Mouse (Mus musculus): ENCODE data around the gene Notum. TPM values are rescaled to one million over a fixed set of nuclear protein-coding genes. Genes with fewer than 3 reads are reported as not detected.
A peak's percentile ranks its signal among the peaks of the same experiment; 100 is the strongest.

Notum gene
- polyA plus RNA-seq, 1 experiment: 25.5 TPM

GRCm38 (mm10) chr11:120662759-120663158 is 1.8 kb upstream of the Notum start:
- 62% methylated on average over 6 of the region's 6 CpGs for WGBS
- no peak for DNase-seq
- TF ChIP-seq POLR2A (IDR thresholded peaks at IDR 0.05; ENCODE audit: low read depth, low read length) (no peak), CTCF (conservative IDR thresholded peaks at IDR 0.05; ENCODE audit: insufficient read depth, insufficient read length, low read depth, low read length) (no peak)
- no peaks in the 10 kb centered on the region for H3K36me3 ChIP-seq (ENCODE audit: control insufficient read depth, insufficient read depth, low read length)
- H3K4me1 ChIP-seq (ENCODE audit: control insufficient read depth, insufficient read depth, low read length): peaks cover 7% of the 10 kb centered on the region; the same call in 1 of the 2 replicates
- no peak overlapping the region for H3K27ac ChIP-seq (ENCODE audit: insufficient read depth, low read depth, low read length)
- H3K4me3 ChIP-seq (ENCODE audit: insufficient read depth, low read depth, low read length): no peak overlapping the region
- H3K27me3 ChIP-seq (replicated peaks; ENCODE audit: control insufficient read depth, insufficient read depth, low read length): no peaks in the 10 kb centered on the region

DNA sequence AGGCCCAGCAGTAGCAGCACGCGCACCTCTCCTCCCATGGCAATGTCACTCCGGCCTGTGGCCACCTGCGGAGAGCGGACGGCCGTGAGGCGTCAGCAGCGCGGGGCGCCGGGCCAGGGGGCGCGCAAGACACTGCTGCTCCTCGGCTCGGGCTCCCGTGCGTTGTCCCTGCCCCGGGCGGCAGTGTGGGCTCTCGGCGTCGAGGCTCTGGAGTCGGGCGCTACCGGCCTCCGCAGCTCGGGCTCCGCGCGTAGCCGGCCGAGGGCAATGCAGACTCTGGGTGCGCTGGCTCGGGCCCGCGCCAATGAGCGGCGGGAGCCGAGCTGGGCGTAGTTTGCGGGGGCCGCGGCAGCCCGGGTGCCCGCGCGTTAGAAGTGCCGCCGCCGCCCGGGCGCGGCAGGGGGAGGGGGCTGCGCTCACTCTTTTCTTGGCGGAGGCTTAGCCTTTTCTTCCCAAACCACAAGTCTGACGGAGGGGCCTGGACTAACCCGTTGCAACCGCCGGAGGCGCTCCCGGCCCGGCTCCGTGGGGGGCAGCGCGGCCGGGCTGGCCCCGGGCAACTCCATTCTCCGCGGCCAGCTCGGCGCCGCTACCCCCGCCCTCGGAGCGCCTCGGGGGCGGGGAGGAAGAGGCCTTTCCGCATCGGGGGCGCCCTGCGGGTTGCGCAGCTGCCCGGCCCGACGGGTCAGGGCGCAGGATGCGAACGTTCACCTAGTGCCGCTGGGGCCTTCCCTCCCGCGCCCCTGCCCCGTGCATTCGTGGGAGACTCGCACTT is 487 bp downstream of the Notum start:
- WGBS: under 1% methylated on average over 95 of the region's 95 CpGs
- Histone ChIP-seq H3K27ac (ENCODE audit: insufficient read depth, low read depth, low read length) (no peak overlapping the region), H3K4me1 (ENCODE audit: control insufficient read depth, insufficient read depth, low read length) (peaks cover 10% of the 10 kb centered on the region; the same call in 1 of the 2 replicates), H3K36me3 (ENCODE audit: control insufficient read depth, insufficient read depth, low read length) (no peaks in the 10 kb centered on the region), H3K27me3 (replicated peaks; ENCODE audit: control insufficient read depth, insufficient read depth, low read length) (no peaks in the 10 kb centered on the region), H3K4me3 (ENCODE audit: insufficient read depth, low read depth, low read length) (peak overlapping the region; percentile 61)
- DNase-seq: peak; percentile 70
- TF ChIP-seq POLR2A (IDR thresholded peaks at IDR 0.05; ENCODE audit: low read depth, low read length) (no peak), CTCF (conservative IDR thresholded peaks at IDR 0.05; ENCODE audit: insufficient read depth, insufficient read length, low read depth, low read length) (0 out of 2 replicates have a peak, but pooled peaks have one; percentile 16)

GRCm38 (mm10) chr11:120659509-120660300 is 1.3 kb downstream of the Notum start:
- WGBS: 3% methylated on average over 49 of the region's 50 CpGs
- H3K27me3 ChIP-seq (replicated peaks; ENCODE audit: control insufficient read depth, insufficient read depth, low read length): no peaks in the 10 kb centered on the region
- no peaks in the 10 kb centered on the region for H3K36me3 ChIP-seq (ENCODE audit: control insufficient read depth, insufficient read depth, low read length)
- H3K4me1 ChIP-seq (ENCODE audit: control insufficient read depth, insufficient read depth, low read length): peaks cover 10% of the 10 kb centered on the region; the same call in 1 of the 2 replicates
- DNase-seq: peak; percentile 53
- H3K4me3 ChIP-seq (ENCODE audit: insufficient read depth, low read depth, low read length): peak overlapping the region; percentile 61
- no peak overlapping the region for H3K27ac ChIP-seq (ENCODE audit: insufficient read depth, low read depth, low read length)
- TF ChIP-seq CTCF (conservative IDR thresholded peaks at IDR 0.05; ENCODE audit: insufficient read depth, insufficient read length, low read depth, low read length): no peak
- TF ChIP-seq POLR2A (IDR thresholded peaks at IDR 0.05; ENCODE audit: low read depth, low read length): no peak

DNA sequence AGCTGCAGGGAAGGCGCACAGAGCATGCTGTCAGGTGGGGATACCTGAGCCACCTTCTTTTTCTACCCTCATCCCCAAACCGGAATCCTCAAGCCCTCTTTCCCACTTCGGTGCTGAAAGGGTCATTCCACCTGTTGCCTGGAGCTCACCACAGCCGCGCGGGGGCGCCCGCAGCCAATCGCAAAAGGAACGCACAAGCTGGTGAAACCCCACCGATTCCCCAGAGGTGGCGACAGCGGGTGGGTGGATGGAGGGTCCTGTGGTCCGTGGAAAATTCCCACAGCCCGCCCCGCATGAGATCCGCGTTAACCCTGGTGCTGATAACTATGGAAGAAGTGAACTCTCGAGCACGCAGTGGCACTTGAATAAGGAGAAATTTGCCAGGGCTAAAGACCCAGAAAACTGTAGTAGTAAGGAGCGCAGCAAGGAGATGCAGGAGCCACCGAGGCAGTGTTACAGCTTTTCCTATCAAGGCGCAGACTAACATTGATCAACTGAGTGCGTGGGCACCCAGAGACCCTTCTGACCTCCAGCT is 2.0 kb downstream of the Notum start:
- Histone ChIP-seq H3K27ac (ENCODE audit: insufficient read depth, low read depth, low read length) (no peak overlapping the region), H3K36me3 (ENCODE audit: control insufficient read depth, insufficient read depth, low read length) (no peaks in the 10 kb centered on the region), H3K4me3 (ENCODE audit: insufficient read depth, low read depth, low read length) (peak overlapping the region; percentile 61), H3K4me1 (ENCODE audit: control insufficient read depth, insufficient read depth, low read length) (peaks cover 10% of the 10 kb centered on the region; the same call in 1 of the 2 replicates), H3K27me3 (replicated peaks; ENCODE audit: control insufficient read depth, insufficient read depth, low read length) (no peaks in the 10 kb centered on the region)
- 1% methylated on average over 24 of the region's 24 CpGs for WGBS
- peak; percentile 90 for DNase-seq
- TF ChIP-seq CTCF (conservative IDR thresholded peaks at IDR 0.05; ENCODE audit: insufficient read depth, insufficient read length, low read depth, low read length): peak; percentile 82
- TF ChIP-seq POLR2A (IDR thresholded peaks at IDR 0.05; ENCODE audit: low read depth, low read length): no peak

DNA sequence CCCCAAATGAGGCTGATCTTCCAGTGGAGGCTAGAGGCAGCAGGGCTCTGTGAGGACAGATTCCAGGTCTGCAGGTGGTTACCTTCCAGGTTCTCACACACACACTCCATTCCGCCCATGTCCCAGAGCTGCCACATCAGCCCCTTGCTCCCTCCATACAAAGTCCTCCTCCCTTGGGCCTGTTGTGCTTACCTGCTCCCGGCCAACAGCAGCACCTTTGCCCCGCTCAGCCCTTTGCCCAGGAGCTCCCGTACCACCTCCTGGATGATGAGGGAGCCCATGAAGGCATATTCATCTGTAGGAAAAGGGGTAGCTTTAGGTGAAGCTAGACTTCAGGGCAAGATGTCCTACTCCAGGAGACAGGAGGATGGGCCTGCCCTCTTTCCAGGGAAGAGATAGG is 3.7 kb downstream of the Notum start:
- DNase-seq: peak; percentile 83
- Histone ChIP-seq H3K27me3 (replicated peaks; ENCODE audit: control insufficient read depth, insufficient read depth, low read length) (no peaks in the 10 kb centered on the region), H3K4me1 (ENCODE audit: control insufficient read depth, insufficient read depth, low read length) (peaks cover 10% of the 10 kb centered on the region; the same call in 1 of the 2 replicates), H3K4me3 (ENCODE audit: insufficient read depth, low read depth, low read length) (no peak overlapping the region), H3K36me3 (ENCODE audit: control insufficient read depth, insufficient read depth, low read length) (no peaks in the 10 kb centered on the region), H3K27ac (ENCODE audit: insufficient read depth, low read depth, low read length) (no peak overlapping the region)
- TF ChIP-seq POLR2A (IDR thresholded peaks at IDR 0.05; ENCODE audit: low read depth, low read length) (no peak), CTCF (conservative IDR thresholded peaks at IDR 0.05; ENCODE audit: insufficient read depth, insufficient read length, low read depth, low read length) (no peak)
- whole genome bisulfite sequencing: 56% methylated on average over 4 of the region's 4 CpGs

GRCm38 (mm10) chr11:120654741-120655140 is 6.2 kb downstream of the Notum start:
- Histone ChIP-seq H3K4me1 (ENCODE audit: control insufficient read depth, insufficient read depth, low read length) (peaks cover 10% of the 10 kb centered on the region; the same call in 1 of the 2 replicates), H3K27ac (ENCODE audit: insufficient read depth, low read depth, low read length) (no peak overlapping the region), H3K4me3 (ENCODE audit: insufficient read depth, low read depth, low read length) (no peak overlapping the region), H3K36me3 (ENCODE audit: control insufficient read depth, insufficient read depth, low read length) (no peaks in the 10 kb centered on the region), H3K27me3 (replicated peaks; ENCODE audit: control insufficient read depth, insufficient read depth, low read length) (no peaks in the 10 kb centered on the region)
- WGBS: 78% methylated on average over 3 of the region's 3 CpGs
- TF ChIP-seq POLR2A (IDR thresholded peaks at IDR 0.05; ENCODE audit: low read depth, low read length) (no peak), CTCF (conservative IDR thresholded peaks at IDR 0.05; ENCODE audit: insufficient read depth, insufficient read length, low read depth, low read length) (no peak)
- DNase-seq: peak; percentile 59

Measured in kidney, adult 2 months (tissue).